In the genomic region with DNA sequence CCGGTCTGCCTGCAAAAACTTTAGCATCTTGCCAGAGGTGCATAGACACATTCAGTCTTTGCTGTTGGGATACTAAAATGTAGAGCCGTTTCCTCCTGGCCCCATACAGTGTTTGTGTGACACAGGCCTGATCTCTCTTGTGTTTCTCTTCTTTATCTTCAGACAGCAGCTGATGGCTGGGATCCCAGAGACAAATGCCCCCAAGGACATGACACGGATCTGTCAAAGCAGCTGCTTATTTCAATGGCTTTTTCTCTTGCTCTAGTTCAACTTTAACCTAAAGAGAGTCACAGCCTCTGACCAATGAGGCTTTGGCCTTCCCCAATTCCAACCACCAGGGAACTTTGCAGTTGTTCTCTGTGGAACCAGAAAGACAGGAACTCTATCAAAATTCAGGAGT, we compare ENCODE assay signal across 10 mouse cellular contexts.
"Had no signal": no experiment of that assay in that cellular context is flagged by ENCODE, and none has a peak within 500 bp of the region (broad histone marks: within the 10 kb centered on the region; RNA-seq: fewer than 3 reads in every experiment).

No protein-coding gene starts in this region.

- DNase-seq: kidney, postnatal 10 days; kidney, postnatal 36 days; left cerebral cortex, postnatal 4 days; liver, embryonic 13.5 days; lung, adult 2 months; lung, postnatal 14 days; lung, postnatal 4 days; midbrain, embryonic 14.5 days; thymus, adult 18-20 months; thymus, postnatal 36 days had no signal
